Mouse (Mus musculus) liver, embryonic 14.5 days (tissue): ENCODE results near the gene Tbc1d22a.

Experiments
- CTCF ChIP-seq: IDR thresholded peaks from 2 replicates; pipeline ENCODE4 v1.5.1; 2016; ENCODE audit warnings: antibody characterized with exemption, low read depth, control low read depth
- EP300 ChIP-seq: IDR thresholded peaks from 2 replicates; pipeline ENCODE4 v1.6.1; 2016; ENCODE audit warnings: antibody characterized with exemption, low read depth

GRCm38 (mm10) chr15:86449794-86450193 is 235.5 kb downstream of the Tbc1d22a start:
- TF ChIP-seq CTCF (no peak), EP300 (no peak)
